Mouse (Mus musculus): ENCODE measurements around the gene Arid4a. TPM values are rescaled to one million over a fixed set of nuclear protein-coding genes. Genes with fewer than 3 reads are reported as not detected.

Arid4a gene
- polyA plus RNA-seq, 1 experiment from 2014 or later = 17.3 TPM

- ChIA-PET POLR2A (interaction anchor here (0.7 kb wide), 1 partner anchor 27 kb away, joined by 4 read pairs; no protein-coding TSS in a partner anchor), CTCF (no interaction called here)
- ATAC-seq = no peak
- in situ Hi-C loops (cut with MboI; ENCODE audit: low pct_unique_long_range_greater_than_20kb) = no loop called here
- H3K27me3 ChIP-seq = no peaks in the 10 kb centered on the region
- TF ChIP-seq CTCF (IDR thresholded peaks at IDR 0.05) = no peak
- no peak for DNase-seq (ENCODE audit: low read depth, low spot score)
These were observed 37.4 kb upstream of the Arid4a start for GRCm38 (mm10) chr12:70978345-70978744.

GRCm38 (mm10) chr12:70984855-70985550 lies 30.8 kb upstream of the Arid4a start:
- ChIA-PET CTCF (interaction anchor here (1.0 to 1.3 kb wide), 2 partner anchors 9 to 15 kb away, joined by 3 to 5 read pairs; no protein-coding TSS in a partner anchor), POLR2A (interaction anchor here (1.5 kb wide), 1 partner anchor 12 kb away, joined by 3 read pairs; no protein-coding TSS in a partner anchor)
- ATAC-seq = no peak
- no peaks in the 10 kb centered on the region for H3K27me3 ChIP-seq
- in situ Hi-C loops (cut with MboI; ENCODE audit: low pct_unique_long_range_greater_than_20kb) = no loop called here
- no peak for DNase-seq (ENCODE audit: low read depth, low spot score)
- no peak for TF ChIP-seq CTCF (IDR thresholded peaks at IDR 0.05)

GRCm38 (mm10) chr12:70997225-70997624 lies 18.6 kb upstream of the Arid4a start:
- ChIA-PET POLR2A (interaction anchor here (0.6 to 1.1 kb wide), 3 partner anchors 13 to 65 kb away, joined by 3 to 6 read pairs (median 4); no protein-coding TSS in a partner anchor), CTCF (no interaction called here)
- no peak for TF ChIP-seq CTCF (IDR thresholded peaks at IDR 0.05)
- in situ Hi-C loops (cut with MboI; ENCODE audit: low pct_unique_long_range_greater_than_20kb) = no loop called here
- DNase-seq (ENCODE audit: low read depth, low spot score) (no peak), ATAC-seq (no peak)
- H3K27me3 ChIP-seq = no peaks in the 10 kb centered on the region

- in situ Hi-C loops (cut with MboI; ENCODE audit: low pct_unique_long_range_greater_than_20kb) = no loop called here
- DNase-seq (ENCODE audit: low read depth, low spot score) = no peak
- no peak for ATAC-seq
- TF ChIP-seq CTCF (IDR thresholded peaks at IDR 0.05) = no peak
- POLR2A ChIA-PET = interaction anchor here (0.5 to 0.6 kb wide), 2 partner anchors 18 to 311 kb away, joined by 3 to 4 read pairs; no protein-coding TSS in a partner anchor
- CTCF ChIA-PET = no interaction called here
- H3K27me3 ChIP-seq = no peaks in the 10 kb centered on the region
These were observed 16.3 kb upstream of the Arid4a start for GRCm38 (mm10) chr12:70999423-70999903.

- no peak for TF ChIP-seq CTCF (IDR thresholded peaks at IDR 0.05)
- ChIA-PET CTCF (no interaction called here), POLR2A (no interaction called here)
- H3K27me3 ChIP-seq = no peaks in the 10 kb centered on the region
- DNase-seq (ENCODE audit: low read depth, low spot score) = no peak
- ATAC-seq = no peak
- in situ Hi-C loops (cut with MboI; ENCODE audit: low pct_unique_long_range_greater_than_20kb) = no loop called here
These were observed 15.4 kb upstream of the Arid4a start for GRCm38 (mm10) chr12:71000344-71000743.

- DNase-seq (ENCODE audit: low read depth, low spot score) (no peak), ATAC-seq (no peak)
- no peaks in the 10 kb centered on the region for H3K27me3 ChIP-seq
- TF ChIP-seq CTCF (IDR thresholded peaks at IDR 0.05) = no peak
- ChIA-PET CTCF (no interaction called here), POLR2A (no interaction called here)
- in situ Hi-C loops (cut with MboI; ENCODE audit: low pct_unique_long_range_greater_than_20kb) = no loop called here
These were observed 14.3 kb upstream of the Arid4a start for GRCm38 (mm10) chr12:71001456-71001855.

- POLR2A ChIA-PET = no interaction called here
- no peak for TF ChIP-seq CTCF (IDR thresholded peaks at IDR 0.05)
- DNase-seq (ENCODE audit: low read depth, low spot score) (no peak), ATAC-seq (no peak)
- CTCF ChIA-PET = no interaction called here
- in situ Hi-C loops (cut with MboI; ENCODE audit: low pct_unique_long_range_greater_than_20kb) = no loop called here
- H3K27me3 ChIP-seq = no peaks in the 10 kb centered on the region
These were observed 11.9 kb upstream of the Arid4a start for GRCm38 (mm10) chr12:71003760-71004426.

- in situ Hi-C loops (cut with MboI; ENCODE audit: low pct_unique_long_range_greater_than_20kb) = no loop called here
These were observed 9.6 kb upstream of the Arid4a start for GRCm38 (mm10) chr12:71006141-71006540.

GRCm38 (mm10) chr12:71006901-71007300 lies 8.9 kb upstream of the Arid4a start:
- no peak for ATAC-seq
- no peak for DNase-seq (ENCODE audit: low read depth, low spot score)
- H3K27me3 ChIP-seq = no peaks in the 10 kb centered on the region
- POLR2A ChIA-PET = no interaction called here
- CTCF ChIA-PET = no interaction called here
- TF ChIP-seq CTCF (IDR thresholded peaks at IDR 0.05) = no peak
- in situ Hi-C loops (cut with MboI; ENCODE audit: low pct_unique_long_range_greater_than_20kb) = no loop called here

More at GRCm38 (mm10) chr12:71006141-71006540, 9.6 kb upstream of the Arid4a start:
- ATAC-seq (no peak), DNase-seq (ENCODE audit: low read depth, low spot score) (no peak)
- H3K27me3 ChIP-seq = no peaks in the 10 kb centered on the region
- TF ChIP-seq CTCF (IDR thresholded peaks at IDR 0.05) = no peak
- ChIA-PET CTCF (no interaction called here), POLR2A (interaction anchor here (0.6 kb wide), 1 partner anchor 22 kb away, joined by 4 read pairs; no protein-coding TSS in a partner anchor)

- in situ Hi-C loops (cut with MboI; ENCODE audit: low pct_unique_long_range_greater_than_20kb) = no loop called here
- CTCF ChIA-PET = no interaction called here
- TF ChIP-seq CTCF (IDR thresholded peaks at IDR 0.05) = no peak
- ATAC-seq = no peak
- H3K27me3 ChIP-seq = no peaks in the 10 kb centered on the region
- DNase-seq (ENCODE audit: low read depth, low spot score) = no peak
- POLR2A ChIA-PET = no interaction called here
These were observed 6.0 kb upstream of the Arid4a start for GRCm38 (mm10) chr12:71009769-71010168.

GRCm38 (mm10) chr12:71014845-71015362 lies 886 bp upstream of the Arid4a start:
- ATAC-seq (no peak), DNase-seq (ENCODE audit: low read depth, low spot score) (no peak)
- ChIA-PET POLR2A (interaction anchor here (0.7 to 1.1 kb wide), 2 partner anchors 34 to 40 kb away, joined by 3 read pairs; partner anchors contain the start of gene Psma3), CTCF (interaction anchor here (1.5 kb wide), 1 partner anchor 45 kb away, joined by 5 read pairs; no protein-coding TSS in a partner anchor)
- in situ Hi-C loops (cut with MboI; ENCODE audit: low pct_unique_long_range_greater_than_20kb) = no loop called here
- no peak for TF ChIP-seq CTCF (IDR thresholded peaks at IDR 0.05)
- H3K27me3 ChIP-seq = no peaks in the 10 kb centered on the region

Measured in Patski (cell line).